Mouse (Mus musculus): ENCODE results near the gene Tgfbr2. TPM values are rescaled to one million over a fixed set of nuclear protein-coding genes. Genes with fewer than 3 reads are reported as not detected.

Gene Tgfbr2
- polyA plus RNA-seq, 1 experiment: 48.4 TPM

DNA sequence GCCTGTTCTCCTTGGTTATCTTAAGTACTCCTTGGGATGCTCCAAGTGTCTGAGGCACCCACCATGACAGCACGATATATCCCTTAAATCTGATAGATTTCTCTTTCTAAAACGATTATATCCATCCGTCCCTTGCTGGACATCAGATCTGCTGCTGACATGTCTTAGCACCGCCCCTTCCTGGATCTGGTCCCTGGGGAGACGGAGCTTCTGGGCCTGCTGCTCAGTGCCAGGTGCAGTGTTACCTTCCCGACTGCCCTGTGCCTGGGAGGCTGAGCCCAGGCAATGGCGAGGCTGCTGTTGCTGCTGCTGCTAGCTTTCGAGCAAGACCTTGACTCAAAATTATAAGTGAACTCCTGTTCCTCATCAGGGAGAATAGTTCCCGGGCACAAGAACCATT lies 75.1 kb downstream of the Tgfbr2 start:
- no peak for TF ChIP-seq POLR2AphosphoS2 (IDR thresholded peaks at IDR 0.05; ENCODE audit: insufficient read length, low read depth)
- no peak for TF ChIP-seq REST (IDR thresholded peaks at IDR 0.05; ENCODE audit: insufficient read depth, insufficient read length)
- no peak for TF ChIP-seq USF1 (IDR thresholded peaks at IDR 0.05; ENCODE audit: low read depth)
- TF ChIP-seq SRF (IDR thresholded peaks at IDR 0.05; ENCODE audit: control insufficient read depth, insufficient read length, low read depth): no peak
- TF ChIP-seq POLR2A (IDR thresholded peaks at IDR 0.05; ENCODE audit: insufficient read length, low read depth): no peak
- TF ChIP-seq MAX (IDR thresholded peaks at IDR 0.05; ENCODE audit: low read depth): no peak
- TF ChIP-seq TCF12 (IDR thresholded peaks at IDR 0.05; ENCODE audit: insufficient read depth, poor library complexity, severe bottlenecking): no peak
- TF ChIP-seq MYOG (IDR thresholded peaks at IDR 0.05; ENCODE audit: control insufficient read depth in 1 of 3, insufficient read depth in 1 of 3, insufficient read length in 2 of 3, low read depth in 2 of 3): no peak
- H3K36me3 ChIP-seq (ENCODE audit: control insufficient read depth, insufficient read depth): peaks cover 23% of the 10 kb centered on the region

DNA sequence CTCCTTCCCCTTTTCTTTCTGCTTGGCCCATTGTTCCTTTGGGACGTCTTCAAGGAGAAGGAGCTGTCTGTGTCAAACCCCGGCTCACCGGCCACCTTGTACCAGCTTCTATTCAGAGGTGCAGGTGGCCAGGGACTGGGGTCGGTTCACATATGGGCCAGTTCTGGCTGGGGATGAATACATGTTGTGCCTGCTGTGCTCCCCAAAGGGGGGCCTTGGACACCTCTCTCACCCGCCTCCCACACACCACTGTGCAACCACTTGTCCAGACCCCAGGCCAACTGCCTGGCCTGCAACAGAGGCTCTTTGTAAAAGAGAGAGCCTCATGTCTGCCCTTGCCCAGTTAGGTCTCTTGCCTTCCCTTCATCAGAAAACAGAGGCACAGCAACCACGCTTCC lies 75.6 kb downstream of the Tgfbr2 start:
- TF ChIP-seq REST (IDR thresholded peaks at IDR 0.05; ENCODE audit: insufficient read depth, insufficient read length) (no peak), CEBPB (IDR thresholded peaks at IDR 0.05; ENCODE audit: insufficient read depth, poor library complexity, severe bottlenecking) (no peak), MYOD1 (IDR thresholded peaks at IDR 0.05; ENCODE audit: control insufficient read depth in 1 of 3, insufficient read length in 2 of 3, low read depth in 2 of 3) (no peak), TCF12 (IDR thresholded peaks at IDR 0.05; ENCODE audit: insufficient read depth, poor library complexity, severe bottlenecking) (no peak), E2F4 (IDR thresholded peaks at IDR 0.05; ENCODE audit: insufficient read depth) (no peak), USF1 (IDR thresholded peaks at IDR 0.05; ENCODE audit: low read depth) (no peak), SRF (IDR thresholded peaks at IDR 0.05; ENCODE audit: control insufficient read depth, insufficient read length, low read depth) (no peak), POLR2AphosphoS2 (IDR thresholded peaks at IDR 0.05; ENCODE audit: insufficient read length, low read depth) (no peak), POLR2A (IDR thresholded peaks at IDR 0.05; ENCODE audit: insufficient read length, low read depth) (no peak), MYOG (IDR thresholded peaks at IDR 0.05; ENCODE audit: control insufficient read depth in 1 of 3, insufficient read depth in 1 of 3, insufficient read length in 2 of 3, low read depth in 2 of 3) (no peak)
- Histone ChIP-seq H3K4me2 (ENCODE audit: low read depth) (peak overlapping the region; percentile 3), H3K36me3 (ENCODE audit: control insufficient read depth, insufficient read depth) (peaks cover 19% of the 10 kb centered on the region), H3ac (ENCODE audit: control insufficient read depth, insufficient read length) (no peak overlapping the region), H3K27me3 (ENCODE audit: control insufficient read depth, insufficient read depth, insufficient read length) (no peaks in the 10 kb centered on the region), H3K79me2 (ENCODE audit: control insufficient read depth, insufficient read depth) (no peaks in the 10 kb centered on the region), H3K4me3 (no peak overlapping the region)

More for the DNA sequence above, 75.1 kb downstream of the Tgfbr2 start:
- Histone ChIP-seq H3K79me2 (ENCODE audit: control insufficient read depth, insufficient read depth) (no peaks in the 10 kb centered on the region), H3K4me3 (no peak overlapping the region), H3K4me2 (ENCODE audit: low read depth) (no peak overlapping the region), H3ac (ENCODE audit: control insufficient read depth, insufficient read length) (no peak overlapping the region), H3K27me3 (ENCODE audit: control insufficient read depth, insufficient read depth, insufficient read length) (no peaks in the 10 kb centered on the region)

- no peak for TF ChIP-seq MYOG (IDR thresholded peaks at IDR 0.05; ENCODE audit: control insufficient read depth in 1 of 3, insufficient read depth in 1 of 3, insufficient read length in 2 of 3, low read depth in 2 of 3)
- no peak for TF ChIP-seq TCF3 (IDR thresholded peaks at IDR 0.05; ENCODE audit: insufficient read length, low read depth)
- TF ChIP-seq POLR2AphosphoS2 (IDR thresholded peaks at IDR 0.05; ENCODE audit: insufficient read length, low read depth): no peak
- TF ChIP-seq SRF (IDR thresholded peaks at IDR 0.05; ENCODE audit: control insufficient read depth, insufficient read length, low read depth): no peak
- TF ChIP-seq USF1 (IDR thresholded peaks at IDR 0.05; ENCODE audit: low read depth): no peak
- TF ChIP-seq MYOD1 (IDR thresholded peaks at IDR 0.05; ENCODE audit: control insufficient read depth in 1 of 3, insufficient read length in 2 of 3, low read depth in 2 of 3): peak in 1 of 3 experiments; percentile 62
- TF ChIP-seq E2F4 (IDR thresholded peaks at IDR 0.05; ENCODE audit: insufficient read depth): no peak
- no peak for TF ChIP-seq TCF12 (IDR thresholded peaks at IDR 0.05; ENCODE audit: insufficient read depth, poor library complexity, severe bottlenecking)
- Histone ChIP-seq H3ac (ENCODE audit: control insufficient read depth, insufficient read length) (no peak overlapping the region), H3K4me2 (ENCODE audit: low read depth) (peak overlapping the region; percentile 3), H3K4me3 (no peak overlapping the region), H3K36me3 (ENCODE audit: control insufficient read depth, insufficient read depth) (peaks cover 17% of the 10 kb centered on the region), H3K27me3 (ENCODE audit: control insufficient read depth, insufficient read depth, insufficient read length) (no peaks in the 10 kb centered on the region), H3K79me2 (ENCODE audit: control insufficient read depth, insufficient read depth) (no peaks in the 10 kb centered on the region)
These were observed 76.2 kb downstream of the Tgfbr2 start for GRCm38 (mm10) chr9:116098724-116099595.

DNA sequence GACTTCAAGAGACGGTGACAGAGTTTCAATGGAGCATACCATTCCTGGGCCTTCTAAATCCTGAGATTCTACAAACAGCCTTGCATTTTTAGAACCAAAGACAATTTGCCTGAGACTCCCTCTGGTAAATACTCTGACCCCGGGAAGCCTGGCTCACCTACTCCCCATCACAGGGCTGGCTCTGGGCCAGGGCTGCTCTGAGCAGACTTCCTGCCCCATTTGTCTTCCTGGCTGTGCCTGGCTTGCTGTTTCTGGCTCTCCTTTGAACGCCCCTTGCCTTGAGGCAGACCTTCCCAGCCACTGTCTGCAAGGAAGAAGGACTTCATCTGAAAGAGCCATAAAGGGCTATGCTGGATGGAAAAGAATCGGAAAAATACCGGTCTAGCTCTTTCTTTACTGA lies 83.2 kb downstream of the Tgfbr2 start:
- H3K36me3 ChIP-seq (ENCODE audit: control insufficient read depth, insufficient read depth): peaks cover 10% of the 10 kb centered on the region

More for the DNA sequence above, 83.2 kb downstream of the Tgfbr2 start:
- no peaks in the 10 kb centered on the region for H3K27me3 ChIP-seq (ENCODE audit: control insufficient read depth, insufficient read depth, insufficient read length)
- no peaks in the 10 kb centered on the region for H3K79me2 ChIP-seq (ENCODE audit: control insufficient read depth, insufficient read depth)
- H3ac ChIP-seq (ENCODE audit: control insufficient read depth, insufficient read length): no peak overlapping the region
- H3K4me2 ChIP-seq (ENCODE audit: low read depth): no peak overlapping the region
- TF ChIP-seq REST (IDR thresholded peaks at IDR 0.05; ENCODE audit: insufficient read depth, insufficient read length): no peak
- no peak for TF ChIP-seq MAX (IDR thresholded peaks at IDR 0.05; ENCODE audit: low read depth)
- TF ChIP-seq POLR2A (IDR thresholded peaks at IDR 0.05; ENCODE audit: insufficient read length, low read depth): no peak
- TF ChIP-seq MYOD1 (IDR thresholded peaks at IDR 0.05; ENCODE audit: control insufficient read depth in 1 of 3, insufficient read length in 2 of 3, low read depth in 2 of 3): no peak
- TF ChIP-seq USF1 (IDR thresholded peaks at IDR 0.05; ENCODE audit: low read depth): no peak
- no peak for TF ChIP-seq E2F4 (IDR thresholded peaks at IDR 0.05; ENCODE audit: insufficient read depth)
- no peak for TF ChIP-seq MYOG (IDR thresholded peaks at IDR 0.05; ENCODE audit: control insufficient read depth in 1 of 3, insufficient read depth in 1 of 3, insufficient read length in 2 of 3, low read depth in 2 of 3)
- no peak for TF ChIP-seq TCF3 (IDR thresholded peaks at IDR 0.05; ENCODE audit: insufficient read length, low read depth)
- no peak for TF ChIP-seq POLR2AphosphoS2 (IDR thresholded peaks at IDR 0.05; ENCODE audit: insufficient read length, low read depth)
- TF ChIP-seq CEBPB (IDR thresholded peaks at IDR 0.05; ENCODE audit: insufficient read depth, poor library complexity, severe bottlenecking): no peak
- no peak for TF ChIP-seq SRF (IDR thresholded peaks at IDR 0.05; ENCODE audit: control insufficient read depth, insufficient read length, low read depth)
- TF ChIP-seq TCF12 (IDR thresholded peaks at IDR 0.05; ENCODE audit: insufficient read depth, poor library complexity, severe bottlenecking): no peak
- no peak overlapping the region for H3K4me3 ChIP-seq
